Mouse (Mus musculus) thymus, adult 2 months (tissue): ENCODE measurements around the gene Gm1123.

Source experiments
- CTCF ChIP-seq: fragments of 200-500 bp; IDR thresholded peaks from 2 replicates; pipeline ENCODE4 v1.5.1; 2012; ENCODE audit warnings: mild to moderate bottlenecking, control low read depth, low read length, moderate library complexity, borderline replicate concordance; ENCODE audit not compliant: control insufficient read depth, poor library complexity, insufficient read depth; ENCODE audit errors: extremely low read depth
- POLR2A ChIP-seq: fragments of 200-500 bp; IDR thresholded peaks from 2 replicates; pipeline ENCODE4 v1.6.1; 2012; ENCODE audit warnings: mild to moderate bottlenecking, low read length, control low read depth, moderate library complexity; ENCODE audit not compliant: control insufficient read depth, poor library complexity, insufficient read depth; ENCODE audit errors: extremely low read depth

GRCm38 (mm10) chr9:99072538-99072937 lies 37.0 kb upstream of the Gm1123 start:
- TF ChIP-seq CTCF (no peak), POLR2A (no peak)
